Mouse (Mus musculus) midbrain, postnatal 0 days (tissue): ENCODE data around the gene Ston2. TPM values are rescaled to one million over a fixed set of nuclear protein-coding genes. Genes with fewer than 3 reads are reported as not detected.
"Not testable (repeated sequence)": the region's sequence is repeated elsewhere in the genome, so short reads cannot be mapped to it uniquely, and the experiment has no call there.

Source experiments
- ATAC-seq: fragments of 200-750 bp; cut with Nextera tagmentation; 2 replicates; pipeline ENCODE4 v1.8.0; 2017; ENCODE audit warnings: moderate number of reproducible peaks, mild to moderate bottlenecking, moderate TSS enrichment, moderate library complexity; ENCODE audit not compliant: low FRiP score
- DNase-seq: peaks from one replicate; pipeline ENCODE4 v3.0.0-alpha.2; 2015; ENCODE audit warnings: low spot score
- H3K27ac ChIP-seq: fragments of 300-500 bp; sonication (generic); 2 replicates; pipeline ENCODE4 v1.5.1; 2014; ENCODE audit warnings: low read depth, mild to moderate bottlenecking, low read length, mixed read lengths
- H3K27me3 ChIP-seq: fragments of 300-500 bp; sonication (generic); 2 replicates; pipeline ENCODE4 v1.6.1; 2014; ENCODE audit warnings: low read length, control low read depth, mixed read lengths; ENCODE audit not compliant: insufficient read depth
- H3K36me3 ChIP-seq: fragments of 300-500 bp; sonication (generic); 2 replicates; pipeline ENCODE4 v1.6.1; 2014; ENCODE audit warnings: low read length, control low read depth, mixed read lengths; ENCODE audit not compliant: insufficient read depth
- H3K4me1 ChIP-seq: fragments of 300-500 bp; sonication (generic); 2 replicates; pipeline ENCODE4 v1.6.1; 2014; ENCODE audit warnings: mild to moderate bottlenecking, control low read depth, antibody characterized with exemption, low read length, mixed read lengths; ENCODE audit not compliant: insufficient read depth
- H3K4me2 ChIP-seq: fragments of 300-500 bp; sonication (generic); 2 replicates; pipeline ENCODE4 v1.6.1; 2014; ENCODE audit warnings: low read depth, mild to moderate bottlenecking, low read length, mixed read lengths; ENCODE audit not compliant: poor library complexity, severe bottlenecking
- H3K4me3 ChIP-seq: fragments of 300-500 bp; sonication (generic); 2 replicates; pipeline ENCODE4 v1.5.1; 2014; ENCODE audit warnings: low read depth, mild to moderate bottlenecking, low read length, moderate library complexity
- H3K9ac ChIP-seq: fragments of 300-500 bp; sonication (generic); replicated peaks from 2 replicates; pipeline ENCODE4 v1.6.1; 2014; ENCODE audit warnings: mild to moderate bottlenecking, low read length, moderate library complexity, mixed read lengths; ENCODE audit not compliant: poor library complexity, severe bottlenecking
- H3K9me3 ChIP-seq: fragments of 300-500 bp; sonication (generic); 2 replicates; pipeline ENCODE4 v1.6.1; 2016; ENCODE audit warnings: low read length, control low read depth
- CTCF ChIP-seq: IDR thresholded peaks from 2 replicates; pipeline ENCODE4 v1.5.1; 2016; ENCODE audit warnings: antibody characterized with exemption, mild to moderate bottlenecking
- whole genome bisulfite sequencing: fragments of 180-500 bp; shearing (Covaris S2); extraction: QIAGEN DNeasy Blood & Tissue Kit; methylation state at CpG from one replicate; pipeline ENCODE4 v1.1.7; 2014; 5-methylcytosine and 5-hydroxymethylcytosine counted together
- microRNA-seq: library from miRNA; unstranded; fragments of <30 nt; microRNA quantifications from one replicate; pipeline ENCODE4, GENCODE M21; 2016; ENCODE audit warnings: borderline number of aligned reads
- polyA plus RNA-seq: library from polyadenylated mRNA; unstranded; fragments of >200 nt; fragmentation: Nextera tagmentation; extraction: Ambion mirVana; gene quantifications from 2 replicates; pipeline ENCODE4 v1.2.1, GENCODE M21; 2015
- total RNA-seq: library from RNA; depleted of rRNA; stranded (reverse); fragments of >200 nt; gene quantifications from 2 replicates; pipeline ENCODE4 v1.2.3, GENCODE M21; 2014; rRNA removed

Ston2 gene
- total and polyA plus RNA-seq, 2 experiments from 2014 or later, result 7.4 to 16.8 TPM

DNA sequence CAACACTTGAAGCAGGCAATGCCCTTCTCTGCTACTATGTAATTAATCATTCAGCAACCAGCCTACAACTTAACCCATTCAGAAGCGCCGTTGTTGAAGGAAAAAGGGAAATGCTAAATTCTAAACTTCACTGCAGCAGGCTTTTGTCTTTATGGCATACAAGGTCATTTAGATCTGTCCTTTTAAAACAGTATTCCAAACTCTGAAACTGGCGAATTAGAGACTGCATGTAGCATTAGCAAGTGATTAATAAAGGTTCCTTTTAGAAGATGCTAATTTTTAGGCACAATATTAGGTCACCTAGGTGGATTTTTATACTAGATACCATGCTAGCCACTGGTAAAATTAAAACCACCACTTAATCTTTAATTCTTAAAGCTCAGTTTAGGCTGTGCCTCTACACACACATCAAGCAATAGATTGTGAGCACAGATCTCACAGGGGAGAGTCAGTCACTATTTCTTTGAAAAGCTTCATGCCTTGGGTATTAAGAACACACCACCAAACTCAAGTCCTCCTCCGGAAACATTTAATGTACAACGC is 200.6 kb downstream of the Ston2 start:
- peak overlapping the region; percentile 94 for H3K4me3 ChIP-seq
- peak overlapping the region; percentile 100 for H3K9ac ChIP-seq
- H3K4me2 ChIP-seq, result peak overlapping the region; percentile 61
- 7% methylated on average over 5 of the region's 5 CpGs for WGBS
- peak; percentile 17 for DNase-seq
- no peak for ATAC-seq
- H3K36me3 ChIP-seq, result peaks cover 9% of the 10 kb centered on the region
- no peaks in the 10 kb centered on the region for H3K9me3 ChIP-seq
- TF ChIP-seq CTCF, result no peak
- no peaks in the 10 kb centered on the region for H3K27me3 ChIP-seq
- peaks cover 3% of the 10 kb centered on the region; the same call in 1 of the 2 replicates for H3K4me1 ChIP-seq
- H3K27ac ChIP-seq, result peak overlapping the region; percentile 100

GRCm38 (mm10) chr12:91587077-91587476 is 201.1 kb downstream of the Ston2 start:
- peaks cover 3% of the 10 kb centered on the region; the same call in 1 of the 2 replicates for H3K4me1 ChIP-seq
- peak overlapping the region; percentile 61 for H3K4me2 ChIP-seq
- H3K9ac ChIP-seq, result peak overlapping the region; percentile 100
- no peak for TF ChIP-seq CTCF
- H3K27me3 ChIP-seq, result no peaks in the 10 kb centered on the region
- no peaks in the 10 kb centered on the region for H3K9me3 ChIP-seq
- H3K36me3 ChIP-seq, result peaks cover 13% of the 10 kb centered on the region
- H3K27ac ChIP-seq, result peak overlapping the region; percentile 100; the same call in 1 of the 2 replicates
- WGBS, result 44% methylated on average over 3 of the region's 3 CpGs
- peak overlapping the region; percentile 94 for H3K4me3 ChIP-seq
- DNase-seq (no peak), ATAC-seq (no peak)

DNA sequence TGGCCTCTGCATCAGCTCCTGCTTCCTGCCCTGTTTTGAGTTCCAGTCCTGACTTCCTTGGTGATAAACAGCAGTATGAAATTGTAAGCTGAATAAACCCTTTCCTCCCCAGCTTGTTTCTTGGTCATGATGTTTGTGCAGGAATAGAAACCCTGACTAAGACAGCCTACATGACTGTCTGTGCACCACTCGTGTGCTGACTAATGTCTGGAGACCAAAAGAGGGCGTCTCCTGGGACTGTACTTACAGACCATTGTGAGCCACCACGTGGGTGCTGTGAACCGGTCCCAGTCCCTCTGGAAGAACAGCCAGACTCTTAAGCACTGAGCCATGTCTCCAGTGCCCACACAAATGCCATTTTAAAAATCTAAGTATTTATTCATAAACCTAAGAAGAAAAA is 202.4 kb downstream of the Ston2 start:
- H3K4me1 ChIP-seq, H3K4me2 ChIP-seq, H3K9me3 ChIP-seq, H3K9ac ChIP-seq, H3K4me3 ChIP-seq, H3K27me3 ChIP-seq, ATAC-seq, DNase-seq, H3K27ac ChIP-seq: not testable (repeated sequence)
- peaks cover 13% of the 10 kb centered on the region for H3K36me3 ChIP-seq
- 95% methylated on average over 4 of the region's 4 CpGs for WGBS

DNA sequence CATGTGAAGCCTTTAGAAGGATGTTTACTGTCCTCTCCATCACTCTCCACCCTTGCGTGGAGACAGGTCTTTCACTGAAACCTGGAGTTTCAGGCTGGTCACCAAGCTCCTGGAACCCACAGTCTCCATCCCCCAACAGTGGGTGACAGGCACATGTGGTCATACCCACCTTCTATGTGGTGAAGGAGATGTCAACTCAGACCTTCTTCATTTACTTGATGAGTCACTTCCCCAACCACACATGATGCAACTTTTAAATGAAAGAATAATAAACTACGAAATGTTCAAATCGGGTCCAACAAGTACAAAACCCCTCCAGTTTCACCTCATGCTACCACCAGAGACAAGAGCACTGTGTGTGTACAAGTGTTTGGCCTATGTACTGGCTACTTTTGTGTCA is 203.0 kb downstream of the Ston2 start:
- DNase-seq (no peak), ATAC-seq (no peak)
- H3K4me1 ChIP-seq, result no peaks in the 10 kb centered on the region
- no peak overlapping the region for H3K27ac ChIP-seq
- peaks cover 13% of the 10 kb centered on the region for H3K36me3 ChIP-seq
- no peaks in the 10 kb centered on the region for H3K27me3 ChIP-seq
- H3K4me3 ChIP-seq, result no peak overlapping the region
- no peak overlapping the region for H3K4me2 ChIP-seq
- H3K9ac ChIP-seq, result no peak overlapping the region
- 95% methylated on average over 3 of the region's 3 CpGs for WGBS
- H3K9me3 ChIP-seq, result no peaks in the 10 kb centered on the region
- TF ChIP-seq CTCF, result no peak

GRCm38 (mm10) chr12:91583409-91583808 is 204.8 kb downstream of the Ston2 start:
- ATAC-seq, result no peak
- DNase-seq, result no peak
- Histone ChIP-seq H3K4me3 (no peak overlapping the region), H3K9me3 (no peaks in the 10 kb centered on the region), H3K9ac (no peak overlapping the region), H3K4me2 (0 out of 2 replicates have a peak overlapping the region, but pooled peaks have one; percentile 3), H3K27ac (no peak overlapping the region), H3K36me3 (peaks cover 13% of the 10 kb centered on the region), H3K27me3 (no peaks in the 10 kb centered on the region), H3K4me1 (no peaks in the 10 kb centered on the region)
- WGBS, result 25% methylated on average over 6 of the region's 6 CpGs
- TF ChIP-seq CTCF, result no peak

Small RNA genes within 50 kb of the gene (microRNA-seq; reads per million reads assigned to microRNA genes)
- gene Gm22015, result not detected

Other genes starting within 250 kb of the Ston2 start
- gene Gtf2a1, start 197.9 kb downstream of the Ston2 start, total RNA-seq, result 28.4 and 37.7 TPM in 2 replicates
- gene Gtf2a1, start 197.9 kb downstream of the Ston2 start, polyA plus RNA-seq, result 32.6 and 34.0 TPM in 2 replicates
- gene Sel1l, start 60.8 kb upstream of the Ston2 start, total RNA-seq, result 67.3 and 86.7 TPM in 2 replicates
- gene Sel1l, start 60.8 kb upstream of the Ston2 start, polyA plus RNA-seq, result 92.6 and 93.3 TPM in 2 replicates